Comparison of ENCODE assay signal across 8 mouse cellular contexts in genomic region chr7:127588011-127588871, GRCm38 (mm10). TPM values are rescaled to one million over a fixed set of nuclear protein-coding genes. Genes with fewer than 3 reads are reported as not detected.
DNase-seq lines count a peak whose midpoint lies in the region; ATAC-seq lines count a peak whose summit lies in the region.

Ccdc189 (minus strand) TSS chr7:127588595.
Rnf40 (plus strand) TSS chr7:127588767.

- peak within 1 kb of the TSS; percentile 60 for H3K4me2 ChIP-seq in forebrain, embryonic 14.5 days (ENCODE audit: low read length)
- peak within 1 kb of the TSS; percentile 96 for H3K4me2 ChIP-seq in neural tube, embryonic 15.5 days

- peak within 1 kb of the TSS; percentile 81 for H3K9ac ChIP-seq in forebrain, embryonic 14.5 days (ENCODE audit: low read length)
- peak within 1 kb of the TSS; percentile 77 for H3K9ac ChIP-seq in neural tube, embryonic 15.5 days (replicated peaks)

- peak within 1 kb of the TSS; percentile 80 for H3K27ac ChIP-seq in forebrain, embryonic 14.5 days (ENCODE audit: low read depth, low read length)
- peak within 1 kb of the TSS; percentile 80 for H3K27ac ChIP-seq in neural tube, embryonic 15.5 days (replicated peaks)

- intact Hi-C loops in heart, postnatal 14 days (cut with DNase I) = loop anchor here (5.0 kb wide), 1 partner anchor 226 kb away; no protein-coding TSS in a partner anchor

- no peaks in the 10 kb centered on the region for H3K27me3 ChIP-seq in forebrain, embryonic 14.5 days (replicated peaks; ENCODE audit: control insufficient read depth, insufficient read depth, low read length)
- H3K27me3 ChIP-seq in neural tube, embryonic 15.5 days (replicated peaks) = no peaks in the 10 kb centered on the region

- peak; percentile 98 for ATAC-seq in forebrain, embryonic 14.5 days
- ATAC-seq in neural tube, embryonic 15.5 days (ENCODE audit: low FRiP score) = peak; percentile 97

- WGBS in forebrain, embryonic 14.5 days = under 1% methylated on average over 50 of the region's 50 CpGs
- WGBS in neural tube, embryonic 15.5 days = under 1% methylated on average over 50 of the region's 50 CpGs

- H3K4me3 ChIP-seq in forebrain, embryonic 14.5 days (ENCODE audit: low read depth, low read length) = peak within 1 kb of the TSS; percentile 73
- peak within 1 kb of the TSS; percentile 81 for H3K4me3 ChIP-seq in neural tube, embryonic 15.5 days (replicated peaks)

- H3K36me3 ChIP-seq in forebrain, embryonic 14.5 days (ENCODE audit: control insufficient read depth, insufficient read depth, low read length) = peaks cover 53% of the 10 kb centered on the region
- peaks cover 52% of the 10 kb centered on the region for H3K36me3 ChIP-seq in neural tube, embryonic 15.5 days

- no peaks in the 10 kb centered on the region for H3K9me3 ChIP-seq in forebrain, embryonic 14.5 days (replicated peaks; ENCODE audit: control insufficient read depth, low read length)
- no peaks in the 10 kb centered on the region for H3K9me3 ChIP-seq in neural tube, embryonic 15.5 days (replicated peaks)

- peak; percentile 99 for DNase-seq in ES-CJ7 (ENCODE audit: low read depth, low spot score)
- peak; percentile 84 for DNase-seq in cerebellum, adult 11 months
- peak; percentile 99 for DNase-seq in forebrain, embryonic 14.5 days (ENCODE audit: low spot score)
- peak; percentile 89 to 91 for DNase-seq in heart, postnatal 14 days
- DNase-seq in layer of hippocampus, adult 11-12 months (ENCODE audit: low spot score) = peak; percentile 96
- peak; percentile 97 to 98 for DNase-seq in lung, adult 18-20 months
- DNase-seq in testis, postnatal 14 days (ENCODE audit: low spot score) = peak; percentile 96

- H3K4me1 ChIP-seq in forebrain, embryonic 14.5 days (ENCODE audit: control insufficient read depth, insufficient read depth, low read length) = peaks cover 16% of the 10 kb centered on the region
- H3K4me1 ChIP-seq in neural tube, embryonic 15.5 days = peaks cover 25% of the 10 kb centered on the region

RNA-seq across cellular contexts. Expression of gene Ccdc189, which starts in this region (rescaled TPM):
- 12.5 and 12.8 TPM in 2 replicates for polyA plus RNA-seq in forebrain, embryonic 14.5 days (2014; fragmentation: Nextera tagmentation; extraction: Ambion mirVana)
- 10 to 100 TPM in 1 of 2 experiments, 1 to 10 TPM in 1; 8.8 to 12.6 TPM for total RNA-seq in heart, postnatal 14 days (2021)
- polyA plus RNA-seq in neural tube, embryonic 15.5 days (2015; fragmentation: Nextera tagmentation; extraction: Ambion mirVana) = 7.1 and 7.4 TPM in 2 replicates

RNA-seq across cellular contexts. Expression of gene Rnf40, which starts in this region (rescaled TPM):
- 26.2 and 39.6 TPM in 2 replicates for polyA plus RNA-seq in forebrain, embryonic 14.5 days (2014; fragmentation: Nextera tagmentation; extraction: Ambion mirVana)
- total RNA-seq in heart, postnatal 14 days (2021) = 10 to 100 TPM; 46.5 to 53.9 TPM
- 37.9 and 38.5 TPM in 2 replicates for polyA plus RNA-seq in neural tube, embryonic 15.5 days (2015; fragmentation: Nextera tagmentation; extraction: Ambion mirVana)

Comparison
In these comparisons a context has a peak if more than half of its experiments do, and no peak if none do; other contexts are left out.
1. Peak in every context shown above with its lines: DNase-seq, ATAC-seq, H3K4me3 ChIP-seq and H3K27ac ChIP-seq.